20 mouse cellular contexts compared by ENCODE assay signal in the genomic region with DNA sequence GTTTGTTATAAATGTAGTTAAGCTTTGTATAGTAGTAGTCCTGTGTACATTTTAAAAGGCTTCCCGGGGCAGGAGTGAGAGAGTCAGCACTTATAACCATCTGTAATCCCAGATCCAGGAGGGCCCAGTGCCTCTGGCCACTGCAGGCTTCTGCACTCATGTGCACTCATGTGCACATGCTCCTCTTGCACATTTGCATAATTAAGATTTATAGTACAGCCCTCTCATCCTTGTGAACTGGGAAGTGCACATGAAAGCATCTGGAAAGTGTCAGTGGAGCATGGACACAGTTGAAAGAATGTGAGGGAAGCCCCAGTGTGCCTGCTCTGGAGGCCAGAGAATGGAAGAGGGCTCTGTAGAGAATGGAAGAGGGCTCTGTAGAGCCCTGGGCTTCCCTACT. TPM values are rescaled to one million over a fixed set of nuclear protein-coding genes. Genes with fewer than 3 reads are reported as not detected.
"Had no signal": no experiment of that assay in that cellular context is flagged by ENCODE, and none has a peak within 500 bp of the region (broad histone marks: within the 10 kb centered on the region; RNA-seq: fewer than 3 reads in every experiment).

No protein-coding gene starts in this region.

- H3K4me3 ChIP-seq: liver, embryonic 13.5 days; liver, embryonic 15.5 days; lung, embryonic 15.5 days; midbrain, embryonic 13.5 days; midbrain, embryonic 15.5 days; neural tube, embryonic 12.5 days; stomach, embryonic 15.5 days had no signal

- H3K4me2 ChIP-seq: liver, embryonic 13.5 days; liver, embryonic 15.5 days; lung, embryonic 15.5 days; midbrain, embryonic 11.5 days; midbrain, embryonic 13.5 days; midbrain, embryonic 15.5 days; neural tube, embryonic 12.5 days; stomach, embryonic 15.5 days had no signal

- H3K9ac ChIP-seq: liver, embryonic 13.5 days; liver, embryonic 15.5 days; liver, postnatal 0 days; lung, embryonic 15.5 days; midbrain, embryonic 13.5 days; midbrain, embryonic 15.5 days; neural tube, embryonic 12.5 days; stomach, embryonic 15.5 days had no signal

- ATAC-seq: liver, postnatal 0 days; midbrain, embryonic 13.5 days; midbrain, embryonic 15.5 days had no signal

- DNase-seq: liver, embryonic 13.5 days; liver, postnatal 0 days; lung, adult 2 months; lung, postnatal 10 days; lung, postnatal 4 days; right cerebral cortex, postnatal 14 days; thymus, adult 2 months; thymus, postnatal 25 days; thymus, postnatal 4 days had no signal

- H3K9me3 ChIP-seq: liver, embryonic 13.5 days; liver, embryonic 15.5 days; lung, embryonic 15.5 days; midbrain, embryonic 13.5 days; midbrain, embryonic 15.5 days; neural tube, embryonic 12.5 days; stomach, embryonic 15.5 days had no signal

- H3K27me3 ChIP-seq: liver, embryonic 13.5 days; liver, embryonic 15.5 days; lung, embryonic 15.5 days; midbrain, embryonic 13.5 days; midbrain, embryonic 15.5 days; neural tube, embryonic 12.5 days; stomach, embryonic 15.5 days had no signal

- H3K27ac ChIP-seq: liver, embryonic 13.5 days; liver, embryonic 15.5 days; lung, embryonic 15.5 days; midbrain, embryonic 13.5 days; midbrain, embryonic 15.5 days; neural tube, embryonic 12.5 days; stomach, embryonic 15.5 days; stomach, postnatal 0 days had no signal

- H3K4me1 ChIP-seq: liver, embryonic 13.5 days; liver, embryonic 15.5 days; lung, embryonic 15.5 days; midbrain, embryonic 13.5 days; midbrain, embryonic 15.5 days; neural tube, embryonic 12.5 days; stomach, embryonic 15.5 days had no signal

RNA-seq across cellular contexts. Expression of gene Mmp21, which starts 17.4 kb away (rescaled TPM):
- polyA plus RNA-seq: liver, embryonic 15.5 days; lung, adult 2 months; midbrain, embryonic 11.5 days; midbrain, postnatal 0 days; neural tube, embryonic 12.5 days; stomach, embryonic 15.5 days; testis, adult 2 months; thymus, adult 2 months; urinary bladder, adult 2 months had no signal
